In genomic region chr5:31251541-31252101, GRCm38 (mm10) we compare ENCODE assay signal across 8 mouse cellular contexts. TPM values are rescaled to one million over a fixed set of nuclear protein-coding genes. Genes with fewer than 3 reads are reported as not detected.
DNase-seq lines count a peak whose midpoint lies in the region; ATAC-seq and TF ChIP-seq lines count a peak whose summit lies in the region.

Krtcap3 (plus strand) TSS chr5:31251691.

- peak; percentile 53 for ATAC-seq in embryonic facial prominence, embryonic 13.5 days (ENCODE audit: insufficient number of reproducible peaks, insufficient read depth, low FRiP score, low TSS enrichment, low read depth)
- ATAC-seq in liver, embryonic 11.5 days (replicated peaks; ENCODE audit: low FRiP score) = peak; percentile 76
- peak; percentile 68 for ATAC-seq in midbrain, postnatal 0 days (ENCODE audit: low FRiP score)

- TF ChIP-seq CTCF in midbrain, postnatal 0 days (IDR thresholded peaks at IDR 0.05) = no peak

- no peaks in the 10 kb centered on the region for H3K27me3 ChIP-seq in embryonic facial prominence, embryonic 13.5 days
- H3K27me3 ChIP-seq in liver, embryonic 11.5 days (replicated peaks; ENCODE audit: control insufficient read depth, insufficient read depth, low read length) = no peaks in the 10 kb centered on the region
- no peaks in the 10 kb centered on the region for H3K27me3 ChIP-seq in midbrain, postnatal 0 days (ENCODE audit: insufficient read depth, low read length)

- peak; percentile 27 to 41 for DNase-seq in B cell, adult 2 months
- peak; percentile 54 for DNase-seq in ES-E14 (ENCODE audit: low read depth, low spot score)
- peak; percentile 66 for DNase-seq in induced T-regulatory cell, adult 2 months (ENCODE audit: low read depth)
- DNase-seq in liver, embryonic 11.5 days (ENCODE audit: low spot score) = peak; percentile 57
- peak; percentile 28 for DNase-seq in midbrain, postnatal 0 days (ENCODE audit: low spot score)
- peak; percentile 83 for DNase-seq in urinary bladder, postnatal 14 days (ENCODE audit: low spot score)
- no peak for DNase-seq in spleen, postnatal 4 days (ENCODE audit: low spot score in 2 of 2)

- peak within 1 kb of the TSS; percentile 69 to 75 for H3K4me3 ChIP-seq in ES-E14 (ENCODE audit: insufficient read depth in 1 of 2, low read depth in 1 of 2, low read length in 2 of 2, poor library complexity in 1 of 2, severe bottlenecking in 1 of 2)
- peak within 1 kb of the TSS; percentile 35 for H3K4me3 ChIP-seq in embryonic facial prominence, embryonic 13.5 days
- peak within 1 kb of the TSS; percentile 47 for H3K4me3 ChIP-seq in liver, embryonic 11.5 days (ENCODE audit: low read depth, low read length)
- no peak within 1 kb of the TSS for H3K4me3 ChIP-seq in midbrain, postnatal 0 days (ENCODE audit: low read depth, low read length)

- H3K36me3 ChIP-seq in ES-E14 (ENCODE audit: control insufficient read depth, insufficient read depth, low read length, poor library complexity, severe bottlenecking) = peaks cover 14% of the 10 kb centered on the region; the same call in 1 of the 2 replicates
- peaks cover 92% of the 10 kb centered on the region for H3K36me3 ChIP-seq in embryonic facial prominence, embryonic 13.5 days
- H3K36me3 ChIP-seq in liver, embryonic 11.5 days (ENCODE audit: control insufficient read depth, insufficient read depth, low read length) = peaks cover 28% of the 10 kb centered on the region
- peaks cover 62% of the 10 kb centered on the region for H3K36me3 ChIP-seq in midbrain, postnatal 0 days (ENCODE audit: insufficient read depth, low read length)

- H3K27ac ChIP-seq in ES-E14 (ENCODE audit: insufficient read depth, low read depth, low read length, poor library complexity, severe bottlenecking) = peak within 1 kb of the TSS; percentile 28; the same call in 1 of the 2 replicates
- peak within 1 kb of the TSS; percentile 84 for H3K27ac ChIP-seq in embryonic facial prominence, embryonic 13.5 days
- H3K27ac ChIP-seq in liver, embryonic 11.5 days (ENCODE audit: low read depth, low read length) = no peak within 1 kb of the TSS
- H3K27ac ChIP-seq in midbrain, postnatal 0 days (ENCODE audit: low read depth, low read length) = no peak within 1 kb of the TSS

- 14% methylated on average over 43 of the region's 47 CpGs for WGBS in embryonic facial prominence, embryonic 13.5 days
- 48% methylated on average over 47 of the region's 47 CpGs for WGBS in liver, embryonic 11.5 days
- 25% methylated on average over 47 of the region's 47 CpGs for WGBS in midbrain, postnatal 0 days

- peak within 1 kb of the TSS; percentile 53 for H3K9ac ChIP-seq in ES-E14 (ENCODE audit: insufficient read depth, low read depth, low read length, poor library complexity, severe bottlenecking)
- peak within 1 kb of the TSS; percentile 67 for H3K9ac ChIP-seq in embryonic facial prominence, embryonic 13.5 days
- peak within 1 kb of the TSS; percentile 56 for H3K9ac ChIP-seq in liver, embryonic 11.5 days (ENCODE audit: low read depth, low read length)
- peak within 1 kb of the TSS; percentile 39; the same call in 1 of the 2 replicates for H3K9ac ChIP-seq in midbrain, postnatal 0 days (replicated peaks; ENCODE audit: low read length, poor library complexity, severe bottlenecking)

- peaks cover 3 to 30% of the 10 kb centered on the region in 2 experiments; a peak in 3 of 4 replicates for H3K4me1 ChIP-seq in ES-E14 (ENCODE audit: control insufficient read depth in 2 of 2, insufficient read depth in 2 of 2, low read length in 2 of 2, poor library complexity in 1 of 2)
- peaks cover 35% of the 10 kb centered on the region for H3K4me1 ChIP-seq in embryonic facial prominence, embryonic 13.5 days
- H3K4me1 ChIP-seq in liver, embryonic 11.5 days (replicated peaks; ENCODE audit: control insufficient read depth, insufficient read depth, low read length) = peaks cover 6% of the 10 kb centered on the region; the same call in 1 of the 2 replicates
- H3K4me1 ChIP-seq in midbrain, postnatal 0 days (ENCODE audit: insufficient read depth, low read length) = 0 out of 2 replicates have a peak, but pooled peaks cover 4% of the 10 kb centered on the region

- no peaks in the 10 kb centered on the region for H3K9me3 ChIP-seq in ES-E14 (ENCODE audit: control insufficient read depth, insufficient read depth, low read depth, low read length)
- no peaks in the 10 kb centered on the region for H3K9me3 ChIP-seq in embryonic facial prominence, embryonic 13.5 days
- no peaks in the 10 kb centered on the region for H3K9me3 ChIP-seq in liver, embryonic 11.5 days (ENCODE audit: control insufficient read depth, low read length)
- H3K9me3 ChIP-seq in midbrain, postnatal 0 days (ENCODE audit: low read length) = no peaks in the 10 kb centered on the region

- peak within 1 kb of the TSS; percentile 51 for H3K4me2 ChIP-seq in embryonic facial prominence, embryonic 13.5 days
- peak within 1 kb of the TSS; percentile 60 for H3K4me2 ChIP-seq in liver, embryonic 11.5 days
- no peak within 1 kb of the TSS for H3K4me2 ChIP-seq in midbrain, postnatal 0 days (ENCODE audit: low read depth, low read length, poor library complexity, severe bottlenecking)

- in situ Hi-C loops in ES-E14 (cut with MboI; ENCODE audit: low sequenced_read_pairs in 2 of 2, unreplicated experiment in 2 of 2) = no loop called here

TF ChIP-seq in ES-E14, 5 proteins besides CTCF, POLR2A, EP300 and RAD21:
- no peak for TF ChIP-seq ZNF384 (IDR thresholded peaks at IDR 0.05; ENCODE audit: low read depth, low read length)
- no peak for TF ChIP-seq ZC3H11A (IDR thresholded peaks at IDR 0.05; ENCODE audit: borderline replicate concordance, low read depth, low read length)
- TF ChIP-seq MAFK (IDR thresholded peaks at IDR 0.05; ENCODE audit: insufficient read depth, low read depth, low read length) = no peak
- no peak for TF ChIP-seq CHD2 (IDR thresholded peaks at IDR 0.05; ENCODE audit: low read depth, low read length)
- no peak for TF ChIP-seq HCFC1 (IDR thresholded peaks at IDR 0.05; ENCODE audit: borderline replicate concordance, insufficient read depth, low read length)

RNA-seq across cellular contexts. Expression of gene Krtcap3, which starts in this region (rescaled TPM):
- 10.5 and 24.6 TPM in 2 replicates for total RNA-seq in ES-E14 (2012; rRNA removed)
- 15.4 and 16.2 TPM in 2 replicates for polyA plus RNA-seq in embryonic facial prominence, embryonic 13.5 days (2015; fragmentation: Nextera tagmentation; extraction: Ambion mirVana)
- 11.6 and 12.0 TPM in 2 replicates for polyA plus RNA-seq in liver, embryonic 11.5 days (2014; fragmentation: Nextera tagmentation; extraction: Ambion mirVana)
- total RNA-seq in midbrain, postnatal 0 days (2014; rRNA removed) = 1.2 and 2.5 TPM in 2 replicates
- polyA plus RNA-seq in midbrain, postnatal 0 days (2015; fragmentation: Nextera tagmentation; extraction: Ambion mirVana) = 1.5 and 3.4 TPM in 2 replicates

Comparison
In these comparisons a context has a peak if more than half of its experiments do, and no peak if none do; other contexts are left out.
1. DNase-seq: peak in B cell, adult 2 months (2 of 2), ES-E14 (single experiment), induced T-regulatory cell, adult 2 months (single experiment), liver, embryonic 11.5 days (single experiment), midbrain, postnatal 0 days (single experiment) and urinary bladder, postnatal 14 days (single experiment); none in spleen, postnatal 4 days (0 of 2).
2. H3K27ac ChIP-seq: peak in ES-E14 (single experiment) and embryonic facial prominence, embryonic 13.5 days (single experiment); none in liver, embryonic 11.5 days (single experiment) and midbrain, postnatal 0 days (single experiment).
3. Peak in every context shown above with its lines, with median percentiles within 50 percentile points of each other: H3K9ac ChIP-seq and ATAC-seq.